Mouse (Mus musculus): ENCODE data around the gene Dscaml1. TPM values are rescaled to one million over a fixed set of nuclear protein-coding genes. Genes with fewer than 3 reads are reported as not detected.

Dscaml1 gene
- polyA plus RNA-seq, 1 experiment = not detected

GRCm38 (mm10) chr9:45507482-45507881 lies 81.1 kb downstream of the Dscaml1 start:
- no peak overlapping the region for H3K27ac ChIP-seq (ENCODE audit: control insufficient read depth, insufficient read depth, low read depth, low read length, poor library complexity)
- TF ChIP-seq POLR2A (IDR thresholded peaks at IDR 0.05; ENCODE audit: borderline replicate concordance, control insufficient read depth, low read depth, low read length) (no peak), CTCF (IDR thresholded peaks at IDR 0.05; ENCODE audit: control insufficient read depth, insufficient read depth, low read length) (no peak)
- H3K4me1 ChIP-seq (ENCODE audit: control insufficient read depth, insufficient read depth, low read length) = no peaks in the 10 kb centered on the region; the same call in 1 of the 2 replicates
- WGBS = 5% methylated on average over 9 of the region's 9 CpGs
- no peak overlapping the region for H3K4me3 ChIP-seq (replicated peaks; ENCODE audit: control insufficient read depth, low read depth, low read length)

GRCm38 (mm10) chr9:45510806-45511546 lies 84.5 kb downstream of the Dscaml1 start:
- WGBS = 77% methylated on average over 10 of the region's 10 CpGs

GRCm38 (mm10) chr9:45517993-45518705 lies 91.7 kb downstream of the Dscaml1 start:
- no peak for TF ChIP-seq CTCF (IDR thresholded peaks at IDR 0.05; ENCODE audit: control insufficient read depth, insufficient read depth, low read length)
- no peak for TF ChIP-seq POLR2A (IDR thresholded peaks at IDR 0.05; ENCODE audit: borderline replicate concordance, control insufficient read depth, low read depth, low read length)
- Histone ChIP-seq H3K27ac (ENCODE audit: control insufficient read depth, insufficient read depth, low read depth, low read length, poor library complexity) (no peak overlapping the region), H3K4me1 (ENCODE audit: control insufficient read depth, insufficient read depth, low read length) (no peaks in the 10 kb centered on the region), H3K4me3 (replicated peaks; ENCODE audit: control insufficient read depth, low read depth, low read length) (no peak overlapping the region)
- 78% methylated on average over 11 of the region's 11 CpGs for WGBS

More at GRCm38 (mm10) chr9:45510806-45511546, 84.5 kb downstream of the Dscaml1 start:
- no peaks in the 10 kb centered on the region; the same call in 1 of the 2 replicates for H3K4me1 ChIP-seq (ENCODE audit: control insufficient read depth, insufficient read depth, low read length)
- no peak overlapping the region for H3K27ac ChIP-seq (ENCODE audit: control insufficient read depth, insufficient read depth, low read depth, low read length, poor library complexity)
- no peak for TF ChIP-seq CTCF (IDR thresholded peaks at IDR 0.05; ENCODE audit: control insufficient read depth, insufficient read depth, low read length)
- TF ChIP-seq POLR2A (IDR thresholded peaks at IDR 0.05; ENCODE audit: borderline replicate concordance, control insufficient read depth, low read depth, low read length) = no peak
- H3K4me3 ChIP-seq (replicated peaks; ENCODE audit: control insufficient read depth, low read depth, low read length) = no peak overlapping the region

- 81% methylated on average over 6 of the region's 6 CpGs for WGBS
- H3K4me3 ChIP-seq (replicated peaks; ENCODE audit: control insufficient read depth, low read depth, low read length) = no peak overlapping the region
- no peaks in the 10 kb centered on the region for H3K4me1 ChIP-seq (ENCODE audit: control insufficient read depth, insufficient read depth, low read length)
- TF ChIP-seq POLR2A (IDR thresholded peaks at IDR 0.05; ENCODE audit: borderline replicate concordance, control insufficient read depth, low read depth, low read length) = no peak
- no peak for TF ChIP-seq CTCF (IDR thresholded peaks at IDR 0.05; ENCODE audit: control insufficient read depth, insufficient read depth, low read length)
- H3K27ac ChIP-seq (ENCODE audit: control insufficient read depth, insufficient read depth, low read depth, low read length, poor library complexity) = no peak overlapping the region
These were observed 93.4 kb downstream of the Dscaml1 start for GRCm38 (mm10) chr9:45519841-45520240.

GRCm38 (mm10) chr9:45522866-45523265 lies 96.4 kb downstream of the Dscaml1 start:
- Histone ChIP-seq H3K27ac (ENCODE audit: control insufficient read depth, insufficient read depth, low read depth, low read length, poor library complexity) (no peak overlapping the region), H3K4me1 (ENCODE audit: control insufficient read depth, insufficient read depth, low read length) (no peaks in the 10 kb centered on the region), H3K4me3 (replicated peaks; ENCODE audit: control insufficient read depth, low read depth, low read length) (no peak overlapping the region)
- 36% methylated on average over 3 of the region's 3 CpGs for WGBS
- TF ChIP-seq POLR2A (IDR thresholded peaks at IDR 0.05; ENCODE audit: borderline replicate concordance, control insufficient read depth, low read depth, low read length) = no peak
- TF ChIP-seq CTCF (IDR thresholded peaks at IDR 0.05; ENCODE audit: control insufficient read depth, insufficient read depth, low read length) = no peak

- WGBS = 77% methylated on average over 8 of the region's 8 CpGs
- H3K27ac ChIP-seq (ENCODE audit: control insufficient read depth, insufficient read depth, low read depth, low read length, poor library complexity) = no peak overlapping the region
- no peak overlapping the region for H3K4me3 ChIP-seq (replicated peaks; ENCODE audit: control insufficient read depth, low read depth, low read length)
- TF ChIP-seq CTCF (IDR thresholded peaks at IDR 0.05; ENCODE audit: control insufficient read depth, insufficient read depth, low read length) (no peak), POLR2A (IDR thresholded peaks at IDR 0.05; ENCODE audit: borderline replicate concordance, control insufficient read depth, low read depth, low read length) (no peak)
- H3K4me1 ChIP-seq (ENCODE audit: control insufficient read depth, insufficient read depth, low read length) = no peaks in the 10 kb centered on the region
These were observed 98.1 kb downstream of the Dscaml1 start for GRCm38 (mm10) chr9:45524505-45524904.

GRCm38 (mm10) chr9:45533253-45533652 lies 106.8 kb downstream of the Dscaml1 start:
- no peak overlapping the region for H3K4me3 ChIP-seq (replicated peaks; ENCODE audit: control insufficient read depth, low read depth, low read length)
- H3K27ac ChIP-seq (ENCODE audit: control insufficient read depth, insufficient read depth, low read depth, low read length, poor library complexity) = no peak overlapping the region
- 48% methylated on average over 2 of the region's 2 CpGs for WGBS
- no peaks in the 10 kb centered on the region for H3K4me1 ChIP-seq (ENCODE audit: control insufficient read depth, insufficient read depth, low read length)
- TF ChIP-seq CTCF (IDR thresholded peaks at IDR 0.05; ENCODE audit: control insufficient read depth, insufficient read depth, low read length) = no peak

- WGBS = 79% methylated on average over 8 of the region's 8 CpGs
- Histone ChIP-seq H3K4me1 (ENCODE audit: control insufficient read depth, insufficient read depth, low read length) (no peaks in the 10 kb centered on the region), H3K4me3 (replicated peaks; ENCODE audit: control insufficient read depth, low read depth, low read length) (no peak overlapping the region), H3K27ac (ENCODE audit: control insufficient read depth, insufficient read depth, low read depth, low read length, poor library complexity) (no peak overlapping the region)
- TF ChIP-seq CTCF (IDR thresholded peaks at IDR 0.05; ENCODE audit: control insufficient read depth, insufficient read depth, low read length) (no peak), POLR2A (IDR thresholded peaks at IDR 0.05; ENCODE audit: borderline replicate concordance, control insufficient read depth, low read depth, low read length) (no peak)
These were observed 108.1 kb downstream of the Dscaml1 start for GRCm38 (mm10) chr9:45534472-45534988.
